Mouse (Mus musculus) heart, embryonic 13.5 days (tissue): ENCODE results near the gene Stoml2. TPM values are rescaled to one million over a fixed set of nuclear protein-coding genes. Genes with fewer than 3 reads are reported as not detected.

Source experiments
- ATAC-seq: fragments of 200-750 bp; cut with Nextera tagmentation; 2 replicates; pipeline ENCODE4 v1.8.0; 2017; ENCODE audit warnings: moderate TSS enrichment; ENCODE audit not compliant: insufficient number of reproducible peaks, low FRiP score, low TSS enrichment; ENCODE audit errors: extremely low read depth
- H3K27ac ChIP-seq: fragments of 300-500 bp; sonication (generic); replicated peaks from 2 replicates; pipeline ENCODE4 v1.5.1; 2015; ENCODE audit warnings: moderate library complexity, mild to moderate bottlenecking, inconsistent platforms
- H3K27me3 ChIP-seq: fragments of 300-500 bp; sonication (generic); replicated peaks from 2 replicates; pipeline ENCODE4 v1.6.1; 2015; ENCODE audit warnings: mild to moderate bottlenecking, inconsistent platforms
- H3K36me3 ChIP-seq: fragments of 300-500 bp; sonication (generic); 2 replicates; pipeline ENCODE4 v1.6.1; 2015; ENCODE audit warnings: mild to moderate bottlenecking, inconsistent platforms
- H3K4me1 ChIP-seq: fragments of 300-500 bp; sonication (generic); 2 replicates; pipeline ENCODE4 v1.6.1; 2015; ENCODE audit warnings: inconsistent platforms
- H3K4me2 ChIP-seq: fragments of 300-500 bp; sonication (generic); 2 replicates; pipeline ENCODE4 v1.6.1; 2015; ENCODE audit warnings: inconsistent platforms, mild to moderate bottlenecking, moderate library complexity
- H3K4me3 ChIP-seq: fragments of 300-500 bp; sonication (generic); 2 replicates; pipeline ENCODE4 v1.5.1; 2015; ENCODE audit warnings: moderate library complexity, mild to moderate bottlenecking, inconsistent platforms
- H3K9ac ChIP-seq: fragments of 300-500 bp; sonication (generic); 2 replicates; pipeline ENCODE4 v1.6.1; 2015; ENCODE audit warnings: inconsistent platforms, mild to moderate bottlenecking, moderate library complexity
- H3K9me3 ChIP-seq: fragments of 300-500 bp; sonication (generic); 2 replicates; pipeline ENCODE4 v1.6.1; 2016; ENCODE audit warnings: inconsistent platforms
- WGBS: fragments of 180-500 bp; shearing (Covaris S2); methylation state at CpG from one replicate; pipeline ENCODE4 v1.1.7; 2015; ENCODE audit warnings: mixed read lengths; 5-methylcytosine and 5-hydroxymethylcytosine counted together
- polyA plus RNA-seq: library from polyadenylated mRNA; unstranded; fragments of >200 nt; fragmentation: Nextera tagmentation; extraction: Ambion mirVana; gene quantifications from 2 replicates; pipeline ENCODE4 v1.2.1, GENCODE M21; 2015

Stoml2 gene
- polyA plus RNA-seq, 1 experiment from 2014 or later: 211 TPM

GRCm38 (mm10) chr4:43020876-43021275 lies 10.6 kb downstream of the Stoml2 start:
- H3K4me1 ChIP-seq: peaks cover 13% of the 10 kb centered on the region
- H3K36me3 ChIP-seq: peaks cover 82% of the 10 kb centered on the region
- H3K4me3 ChIP-seq: no peak overlapping the region
- no peak overlapping the region for H3K4me2 ChIP-seq
- no peak overlapping the region for H3K9ac ChIP-seq
- H3K9me3 ChIP-seq: no peaks in the 10 kb centered on the region
- no peaks in the 10 kb centered on the region for H3K27me3 ChIP-seq
- WGBS: 80% methylated on average over 16 of the region's 16 CpGs
- no peak for ATAC-seq
- no peak overlapping the region for H3K27ac ChIP-seq

- Histone ChIP-seq H3K36me3 (peaks cover 82% of the 10 kb centered on the region), H3K9me3 (no peaks in the 10 kb centered on the region), H3K4me3 (no peak overlapping the region), H3K27me3 (no peaks in the 10 kb centered on the region), H3K9ac (no peak overlapping the region), H3K4me1 (peaks cover 10% of the 10 kb centered on the region), H3K4me2 (no peak overlapping the region), H3K27ac (no peak overlapping the region)
- 82% methylated on average over 23 of the region's 23 CpGs for WGBS
- ATAC-seq: no peak
Measured at GRCm38 (mm10) chr4:43019641-43020465, 11.7 kb downstream of the Stoml2 start.

DNA sequence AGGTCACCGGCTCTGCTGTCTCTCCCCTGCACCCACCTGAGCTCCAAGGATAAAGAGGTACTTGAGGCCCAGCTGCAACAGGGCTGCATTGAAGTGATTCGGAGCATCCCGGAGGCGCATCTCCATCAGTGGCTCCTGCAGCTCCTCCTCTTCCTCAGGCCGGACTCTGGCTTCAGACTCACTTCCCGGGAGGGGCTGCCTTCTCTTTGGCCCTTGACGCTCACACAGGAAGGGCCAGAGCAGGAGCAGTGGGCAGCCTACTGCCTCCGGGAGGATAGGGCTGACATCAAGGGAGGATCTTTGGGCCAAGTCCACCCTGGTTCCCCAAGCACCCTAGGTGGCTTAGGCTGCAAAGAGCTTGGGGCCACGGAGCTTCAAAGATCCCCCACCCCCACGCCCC lies 12.3 kb downstream of the Stoml2 start:
- Histone ChIP-seq H3K27me3 (no peaks in the 10 kb centered on the region), H3K4me2 (no peak overlapping the region), H3K4me1 (peaks cover 4% of the 10 kb centered on the region), H3K9ac (no peak overlapping the region), H3K36me3 (peaks cover 78% of the 10 kb centered on the region), H3K9me3 (no peaks in the 10 kb centered on the region), H3K27ac (no peak overlapping the region), H3K4me3 (no peak overlapping the region)
- WGBS: 87% methylated on average over 10 of the region's 10 CpGs
- no peak for ATAC-seq

GRCm38 (mm10) chr4:43018156-43018555 lies 13.4 kb downstream of the Stoml2 start:
- peaks cover 68% of the 10 kb centered on the region for H3K36me3 ChIP-seq

DNA sequence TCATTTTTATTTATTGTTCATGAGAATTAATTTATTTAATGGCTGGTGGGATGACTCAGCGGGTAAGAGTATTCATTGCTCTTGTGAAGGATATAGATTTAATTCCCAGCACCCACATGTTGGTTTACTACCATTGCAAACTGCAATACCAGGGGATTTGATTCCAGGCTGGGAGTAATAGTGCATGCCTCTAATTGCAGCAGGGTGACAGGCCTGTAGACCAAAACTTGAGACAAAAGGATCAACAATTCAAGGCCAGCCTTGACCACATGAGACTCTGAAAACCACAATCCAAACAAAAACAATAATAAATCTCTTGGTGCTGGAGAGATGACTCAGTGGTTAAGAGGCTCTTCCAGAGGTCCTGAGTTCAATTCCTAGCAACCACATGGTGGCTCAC lies 19.4 kb downstream of the Stoml2 start:
- Histone ChIP-seq H3K36me3 (peaks cover 7% of the 10 kb centered on the region), H3K4me1 (peaks cover 21% of the 10 kb centered on the region), H3K4me3 (no peak overlapping the region), H3K9me3 (no peaks in the 10 kb centered on the region), H3K9ac (no peak overlapping the region), H3K4me2 (no peak overlapping the region), H3K27me3 (no peaks in the 10 kb centered on the region), H3K27ac (no peak overlapping the region)
- WGBS: 94% methylated on average over 1 of the region's 1 CpGs
- no peak for ATAC-seq

More at GRCm38 (mm10) chr4:43018156-43018555, 13.4 kb downstream of the Stoml2 start:
- no peak overlapping the region for H3K9ac ChIP-seq
- no peak for ATAC-seq
- H3K4me1 ChIP-seq: peaks cover 9% of the 10 kb centered on the region
- 87% methylated on average over 4 of the region's 4 CpGs for WGBS
- H3K4me2 ChIP-seq: no peak overlapping the region
- no peaks in the 10 kb centered on the region for H3K27me3 ChIP-seq
- H3K27ac ChIP-seq: no peak overlapping the region
- no peak overlapping the region for H3K4me3 ChIP-seq
- H3K9me3 ChIP-seq: no peaks in the 10 kb centered on the region

DNA sequence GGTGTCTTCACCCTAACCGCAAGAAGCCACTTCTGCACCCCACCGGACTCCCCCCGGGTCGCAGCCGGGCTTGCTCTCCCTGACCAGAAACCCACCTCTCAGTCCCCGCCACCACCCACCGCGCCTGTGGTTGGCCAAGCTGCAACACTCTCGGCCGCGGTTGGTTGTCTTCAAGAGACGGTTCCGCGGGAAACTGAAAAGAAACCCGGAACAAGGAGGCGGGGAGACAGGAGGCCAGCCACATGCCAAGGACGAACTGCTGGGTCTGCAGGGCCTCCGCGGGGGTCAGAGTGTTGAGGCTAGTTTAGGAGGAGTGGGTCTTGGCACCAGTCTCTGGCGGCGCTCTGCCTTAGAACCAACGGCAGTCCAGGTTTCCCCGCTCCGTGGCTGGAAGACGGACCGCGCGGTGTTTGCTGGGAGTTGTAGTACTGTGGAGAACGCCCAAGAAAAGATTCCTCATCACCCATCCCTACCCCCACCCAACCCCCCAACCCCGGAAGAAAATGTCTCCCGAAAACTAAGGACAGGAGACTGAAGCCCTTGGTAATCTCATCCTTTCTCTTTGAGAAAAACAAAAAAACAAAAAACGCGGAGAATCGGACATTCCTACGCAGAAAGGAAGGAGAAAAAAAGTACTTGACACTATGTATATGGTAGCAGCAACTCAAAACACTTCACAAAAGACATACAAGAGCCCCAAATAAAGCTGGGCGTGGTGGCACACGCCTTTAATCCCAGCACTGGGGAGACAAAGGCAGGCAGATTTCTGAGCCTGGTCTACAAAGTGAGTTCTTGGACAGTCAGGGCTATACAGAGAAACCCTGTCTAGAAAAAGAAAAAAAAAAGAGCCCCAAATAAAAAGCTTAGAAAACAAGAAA lies 21.1 kb downstream of the Stoml2 start, which contains the start of gene Fancg:
Gene Fancg (minus strand): TSS at position 346 of the 878 bp plus-strand sequence.
- ATAC-seq: peak; percentile 75
- WGBS: under 1% methylated on average over 37 of the region's 37 CpGs

DNA sequence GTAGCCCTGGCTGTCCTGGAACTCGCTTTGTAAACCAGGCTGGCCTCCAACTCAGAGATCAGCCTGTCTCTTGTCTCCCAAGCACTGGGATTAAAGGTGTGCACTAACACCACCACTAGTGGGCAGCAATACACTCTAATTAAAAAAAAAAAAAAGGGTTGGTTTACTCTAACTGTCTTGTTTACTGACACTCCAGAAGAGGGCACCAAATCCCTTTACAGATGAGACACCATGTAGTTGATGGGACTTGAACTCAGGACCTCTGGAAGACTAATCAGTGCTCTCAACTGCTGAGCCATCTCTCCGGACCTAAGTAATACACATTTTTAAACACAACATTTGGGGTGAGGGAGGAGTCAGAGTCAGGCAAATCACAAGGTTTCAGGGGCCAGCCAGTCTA lies 25.7 kb downstream of the Stoml2 start:
- WGBS: 64% methylated on average over 2 of the region's 2 CpGs
- Histone ChIP-seq H3K27me3 (no peaks in the 10 kb centered on the region), H3K4me3 (no peak overlapping the region), H3K4me1 (peaks cover 12% of the 10 kb centered on the region), H3K36me3 (peaks cover 18% of the 10 kb centered on the region; the same call in 1 of the 2 replicates), H3K4me2 (no peak overlapping the region), H3K27ac (no peak overlapping the region), H3K9me3 (no peaks in the 10 kb centered on the region), H3K9ac (no peak overlapping the region)
- no peak for ATAC-seq

More for the DNA sequence above, 21.1 kb downstream of the Stoml2 start, which contains the start of gene Fancg:
- Histone ChIP-seq H3K4me1 (peaks cover 21% of the 10 kb centered on the region), H3K9ac (peak within 1 kb of the TSS; percentile 84), H3K9me3 (no peaks in the 10 kb centered on the region), H3K4me3 (peak within 1 kb of the TSS; percentile 71), H3K4me2 (peak within 1 kb of the TSS; percentile 81), H3K27ac (peak within 1 kb of the TSS; percentile 46; the same call in 1 of the 2 replicates), H3K27me3 (no peaks in the 10 kb centered on the region), H3K36me3 (peaks cover 8% of the 10 kb centered on the region; the same call in 1 of the 2 replicates)

GRCm38 (mm10) chr4:43004951-43005350 lies 26.6 kb downstream of the Stoml2 start:
- 85% methylated on average over 3 of the region's 3 CpGs for WGBS

DNA sequence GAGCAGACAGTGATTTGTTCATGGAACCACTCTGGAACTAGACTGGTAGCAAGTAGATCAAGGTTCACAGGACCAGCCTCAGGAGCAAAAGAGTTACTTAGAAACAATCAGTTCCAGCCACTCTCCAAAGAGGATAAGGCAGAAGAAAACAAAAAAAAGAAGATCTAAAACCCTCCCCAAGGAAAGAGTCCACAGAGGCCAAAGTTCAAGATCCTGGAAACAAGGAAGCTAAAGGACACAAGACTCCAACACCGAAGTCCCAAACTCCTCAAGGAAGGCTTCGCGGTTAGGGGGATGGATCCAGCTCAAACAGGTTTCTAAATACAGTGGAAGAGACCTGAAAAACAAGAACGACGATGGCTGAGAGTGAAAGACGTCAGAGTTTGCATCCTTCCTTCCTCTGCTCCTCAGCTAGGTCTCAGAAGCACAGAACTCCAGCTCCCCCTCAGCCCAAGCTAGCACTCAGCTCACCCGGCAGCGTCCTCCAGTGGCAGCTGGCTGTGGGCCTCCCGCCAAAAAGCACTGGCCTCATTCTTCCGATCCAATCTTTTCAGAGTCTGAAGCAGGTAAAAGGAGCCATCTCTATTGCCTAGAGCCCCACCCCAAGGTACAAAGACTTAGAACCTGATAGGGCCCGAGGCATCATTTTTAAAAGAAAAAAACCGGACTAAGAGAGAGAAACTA lies 28.6 kb downstream of the Stoml2 start:
- Histone ChIP-seq H3K36me3 (peaks cover 20% of the 10 kb centered on the region; the same call in 1 of the 2 replicates), H3K9me3 (no peaks in the 10 kb centered on the region), H3K4me3 (no peak overlapping the region), H3K4me2 (no peak overlapping the region), H3K9ac (no peak overlapping the region), H3K27ac (no peak overlapping the region), H3K27me3 (no peaks in the 10 kb centered on the region), H3K4me1 (peaks cover 11% of the 10 kb centered on the region)
- no peak for ATAC-seq
- 75% methylated on average over 12 of the region's 12 CpGs for WGBS

More at GRCm38 (mm10) chr4:43004951-43005350, 26.6 kb downstream of the Stoml2 start:
- Histone ChIP-seq H3K4me2 (no peak overlapping the region), H3K36me3 (peaks cover 18% of the 10 kb centered on the region; the same call in 1 of the 2 replicates), H3K9ac (no peak overlapping the region), H3K27ac (no peak overlapping the region), H3K9me3 (no peaks in the 10 kb centered on the region), H3K4me3 (no peak overlapping the region), H3K4me1 (peaks cover 10% of the 10 kb centered on the region), H3K27me3 (no peaks in the 10 kb centered on the region)
- ATAC-seq: no peak

- WGBS: 80% methylated on average over 2 of the region's 2 CpGs
- no peaks in the 10 kb centered on the region for H3K9me3 ChIP-seq
- ATAC-seq: no peak
Measured at GRCm38 (mm10) chr4:43001272-43001671, 30.2 kb downstream of the Stoml2 start.

More at GRCm38 (mm10) chr4:43001272-43001671, 30.2 kb downstream of the Stoml2 start:
- H3K27me3 ChIP-seq: no peaks in the 10 kb centered on the region
- H3K36me3 ChIP-seq: peaks cover 24% of the 10 kb centered on the region
- H3K4me3 ChIP-seq: no peak overlapping the region
- H3K27ac ChIP-seq: peak overlapping the region; percentile 82; the same call in 1 of the 2 replicates
- peaks cover 23% of the 10 kb centered on the region for H3K4me1 ChIP-seq
- no peak overlapping the region for H3K4me2 ChIP-seq
- no peak overlapping the region for H3K9ac ChIP-seq
